Mouse (Mus musculus) right cerebral cortex, postnatal 14 days (tissue): ENCODE measurements around the gene Rpap3.

Experiments used
- DNase-seq: peaks from one replicate; pipeline ENCODE4 v3.0.0; 2022

Rpap3 gene

DNA sequence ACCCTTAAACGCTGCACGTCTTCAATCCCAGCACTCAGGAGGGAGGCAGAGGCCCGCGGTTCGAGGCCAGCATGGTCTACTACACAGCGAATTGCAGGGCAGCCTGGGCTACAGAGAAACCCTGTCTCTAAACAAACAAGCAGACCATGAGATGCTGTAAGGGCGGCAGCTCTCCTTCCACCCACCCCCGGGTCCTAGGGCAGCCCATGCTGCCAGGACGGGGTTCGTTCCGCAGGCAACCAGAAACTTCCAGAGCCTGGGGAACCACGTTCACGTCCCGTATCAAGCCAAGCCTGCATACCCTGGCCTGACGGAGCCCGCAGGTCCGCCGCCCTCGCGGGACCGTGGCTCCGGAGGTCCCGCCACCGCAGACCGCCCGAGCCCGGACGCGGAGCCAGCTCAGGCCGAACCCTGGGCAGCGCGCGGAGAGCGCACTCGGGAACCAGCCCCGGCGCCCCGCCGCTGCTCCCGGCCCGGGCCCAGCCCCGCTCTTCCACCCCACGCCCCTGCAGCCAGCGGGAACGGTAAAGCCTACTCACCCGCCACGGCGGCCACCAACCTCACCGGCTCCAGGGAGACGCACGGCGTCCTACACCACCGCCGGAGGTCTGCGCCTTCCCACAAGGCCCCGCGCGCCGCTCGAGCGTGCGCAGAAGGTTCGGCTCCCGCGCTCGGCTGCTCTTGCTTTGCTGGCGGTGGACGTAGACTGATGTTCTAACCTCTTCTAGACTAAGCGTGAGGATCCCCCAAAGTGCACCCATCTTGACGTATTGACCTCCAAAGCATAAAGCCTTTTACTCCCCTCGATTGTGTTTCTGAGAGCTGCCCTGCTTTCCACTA lies at the start of gene Rpap3:
Gene Rpap3 (minus strand): TSS at position 615 of the 840 bp plus-strand sequence.
- peak; percentile 84 for DNase-seq

DNA sequence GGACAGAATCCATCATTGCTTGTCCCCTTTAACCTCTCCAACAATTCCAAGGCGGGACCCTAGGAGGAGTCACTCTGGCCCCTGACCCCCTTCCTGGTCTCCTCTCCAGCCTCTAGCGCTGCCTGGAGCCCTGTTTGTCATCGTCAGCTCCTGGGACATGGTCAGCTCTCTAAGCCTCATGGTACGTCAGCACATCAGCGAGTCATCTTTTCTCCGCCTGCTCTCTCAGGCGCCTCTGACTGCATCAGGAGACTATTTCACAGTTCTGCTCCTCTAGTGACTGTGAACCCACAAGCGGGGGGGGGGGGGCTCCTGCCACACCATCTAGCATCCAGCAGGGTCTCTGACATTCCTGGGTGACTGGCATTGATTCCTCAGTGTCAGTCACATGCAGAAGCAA lies 49.7 kb upstream of the Rpap3 start:
- DNase-seq, result no peak

DNA sequence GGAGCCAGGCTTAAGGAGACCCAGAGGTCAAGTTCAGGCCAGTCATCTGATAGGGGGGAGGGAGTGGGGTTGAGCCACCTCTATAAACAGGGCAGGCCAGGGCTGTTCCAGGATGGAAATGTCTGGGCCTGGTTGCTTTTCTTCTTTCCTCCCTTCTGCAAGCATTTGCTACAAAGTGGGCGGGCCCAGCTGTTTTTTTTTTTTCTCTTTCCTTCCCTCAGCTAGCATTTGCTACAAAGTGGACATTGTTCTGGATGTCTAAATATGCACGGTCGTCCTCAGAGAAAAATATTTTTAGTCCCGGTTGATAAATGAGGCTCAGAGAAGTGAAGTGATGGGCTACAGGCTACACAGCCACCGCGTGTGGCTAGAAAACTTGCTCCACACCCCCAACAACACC lies 48.9 kb upstream of the Rpap3 start:
- DNase-seq, result no peak

DNA sequence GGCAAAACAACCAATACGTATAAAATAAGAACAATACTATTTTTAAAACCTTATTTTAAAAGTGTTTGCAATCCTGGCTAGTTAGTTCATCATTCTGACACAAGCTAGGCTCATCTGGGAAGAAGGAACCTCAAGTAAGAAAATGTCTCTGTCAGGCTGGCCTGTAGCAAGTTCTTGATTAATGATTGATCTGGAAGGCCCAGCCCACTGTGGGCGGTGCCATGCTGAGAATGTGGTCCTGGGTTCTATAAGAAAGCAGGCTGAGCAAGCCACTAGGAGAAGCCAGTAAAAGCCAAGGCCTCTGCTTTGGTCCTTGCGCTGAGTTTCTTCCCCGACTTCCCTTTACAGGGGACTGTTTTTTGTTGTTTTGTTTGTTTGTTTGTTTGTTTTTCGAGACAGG lies 46.9 kb upstream of the Rpap3 start:
- no peak for DNase-seq

DNA sequence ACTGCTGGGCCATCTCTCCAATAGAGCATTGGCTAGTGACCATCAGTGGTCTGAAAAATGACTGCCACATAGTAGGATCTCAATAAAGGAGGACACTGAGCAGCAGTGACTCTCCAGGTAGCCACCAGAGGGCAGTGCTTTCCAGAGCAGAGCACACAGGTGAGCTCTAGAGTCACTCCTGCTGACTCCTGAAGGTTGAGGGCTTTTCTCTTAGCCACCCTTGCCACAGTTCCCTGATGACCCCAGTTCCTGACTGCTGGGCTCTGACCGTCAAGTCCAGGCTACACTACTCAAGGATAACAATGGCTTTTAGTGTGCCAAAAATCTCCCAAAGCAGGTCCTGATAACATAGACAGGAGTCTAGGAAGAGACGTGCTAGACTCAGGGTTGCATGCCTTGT lies 46.1 kb upstream of the Rpap3 start:
- DNase-seq, result no peak

DNA sequence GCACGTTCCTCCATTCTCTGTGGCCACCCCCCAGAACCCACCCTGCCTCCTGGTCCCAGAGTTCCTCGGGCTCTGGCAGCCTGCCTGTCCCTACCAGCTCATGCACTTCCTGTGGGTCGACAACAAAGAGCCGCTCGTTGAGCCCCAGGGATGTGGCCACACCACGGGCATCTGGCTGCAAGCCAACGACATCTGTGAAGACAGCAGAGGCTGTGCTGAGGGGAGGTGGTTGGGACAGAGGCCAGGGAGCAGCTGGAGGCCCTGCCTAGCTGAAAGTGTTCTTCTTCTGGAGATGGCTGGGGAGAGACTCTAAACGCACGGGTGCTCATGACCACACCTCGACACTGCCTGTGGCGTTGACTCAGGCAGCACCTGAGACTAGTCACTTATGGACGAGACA lies 45.1 kb upstream of the Rpap3 start:
- DNase-seq, result peak; percentile 90

DNA sequence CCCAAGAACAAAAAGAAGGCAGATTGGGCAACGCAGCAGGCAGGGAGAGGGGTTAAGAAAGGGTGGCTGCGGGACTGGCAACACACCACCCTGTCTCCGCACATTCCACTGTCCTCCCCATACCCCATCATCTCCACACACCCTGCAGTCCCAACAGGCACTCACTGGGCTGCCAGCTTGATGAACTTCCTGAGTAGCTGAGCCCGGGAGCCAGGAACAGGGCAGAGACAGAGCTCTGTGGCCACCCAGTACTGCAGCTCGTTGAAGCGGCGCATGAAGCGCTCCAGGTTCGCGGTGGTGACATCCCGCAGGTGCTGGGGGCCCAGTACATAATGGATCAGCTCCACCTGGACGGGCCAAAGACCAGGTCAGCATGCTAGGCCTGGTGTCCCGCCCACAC lies 44.2 kb upstream of the Rpap3 start:
- no peak for DNase-seq

DNA sequence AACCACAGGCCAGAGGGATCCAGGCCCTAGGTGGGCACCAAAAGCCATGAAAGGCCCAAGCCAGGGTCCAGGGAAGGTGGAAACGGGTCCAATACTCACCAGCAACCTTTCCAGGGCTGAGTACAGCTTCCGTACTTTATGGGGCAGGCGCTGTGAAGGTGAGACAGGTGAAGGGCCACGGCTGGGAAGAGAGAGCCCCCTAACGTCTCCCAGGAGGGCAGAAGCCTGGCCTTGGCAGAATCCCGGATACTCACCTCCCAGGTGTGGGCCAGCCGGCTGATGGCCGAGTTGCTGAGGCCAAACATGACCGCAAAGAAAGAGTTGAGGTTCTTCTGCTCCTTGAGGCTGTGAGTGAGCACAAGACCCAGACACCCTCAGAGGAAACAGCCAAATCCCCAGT lies 43.8 kb upstream of the Rpap3 start:
- DNase-seq, result no peak

DNA sequence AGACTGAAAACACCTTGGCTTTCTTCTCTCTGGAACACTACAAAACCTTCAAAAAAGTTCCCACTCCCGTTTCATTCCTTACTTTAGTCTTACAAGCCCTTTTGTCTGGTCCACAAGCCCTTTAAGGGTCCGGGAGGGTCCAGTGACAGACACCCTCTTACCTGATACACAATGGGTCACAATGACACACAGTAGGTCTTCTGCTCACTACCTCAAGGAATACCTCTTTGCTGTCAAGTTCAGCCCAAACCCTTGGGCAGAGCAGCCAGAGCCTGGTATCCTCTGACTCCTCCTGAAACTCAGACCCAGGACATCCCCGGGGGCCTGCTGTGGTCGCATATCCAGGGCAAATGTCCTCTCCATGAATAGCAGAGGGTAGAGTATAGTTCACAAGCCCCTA lies 43.3 kb upstream of the Rpap3 start:
- DNase-seq, result no peak

DNA sequence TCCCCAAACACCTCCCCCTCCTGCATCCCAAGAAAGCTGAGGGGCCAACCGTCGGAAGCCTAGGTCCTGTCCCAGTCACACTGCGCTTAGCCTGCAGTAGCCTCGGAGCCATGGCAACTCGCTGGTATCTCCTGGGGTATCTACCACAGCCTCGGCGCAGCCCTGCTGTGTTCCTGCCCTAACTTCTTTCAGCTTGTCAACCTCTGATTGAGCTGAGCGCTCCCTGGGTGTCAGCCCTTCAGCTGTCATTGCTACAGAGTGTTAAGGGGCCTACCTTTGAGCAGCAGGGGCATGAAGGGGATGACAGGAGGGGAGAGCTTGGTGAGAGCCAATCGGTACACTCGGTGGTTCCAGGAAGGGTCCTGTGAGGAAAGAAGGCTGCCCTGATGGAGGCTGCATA lies 42.7 kb upstream of the Rpap3 start:
- no peak for DNase-seq

DNA sequence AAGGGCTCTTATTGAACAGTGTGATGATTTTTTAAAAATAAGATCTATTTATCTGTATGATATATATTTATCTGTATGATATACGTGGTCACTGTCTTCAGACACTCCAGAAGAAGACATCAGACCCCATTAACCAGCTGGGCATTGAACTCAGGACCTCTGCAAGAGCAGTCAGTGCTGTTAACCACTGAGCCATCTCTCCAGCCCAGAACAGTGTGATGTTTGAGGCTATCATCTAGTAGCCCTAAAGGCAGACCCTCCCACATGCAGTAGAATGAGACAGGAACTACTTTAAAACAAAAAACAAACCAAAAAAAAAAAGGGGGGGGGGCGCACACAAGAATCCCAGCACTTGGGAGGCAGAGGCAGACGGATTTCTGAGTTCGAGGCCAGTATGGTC lies 41.9 kb upstream of the Rpap3 start:
- no peak for DNase-seq

DNA sequence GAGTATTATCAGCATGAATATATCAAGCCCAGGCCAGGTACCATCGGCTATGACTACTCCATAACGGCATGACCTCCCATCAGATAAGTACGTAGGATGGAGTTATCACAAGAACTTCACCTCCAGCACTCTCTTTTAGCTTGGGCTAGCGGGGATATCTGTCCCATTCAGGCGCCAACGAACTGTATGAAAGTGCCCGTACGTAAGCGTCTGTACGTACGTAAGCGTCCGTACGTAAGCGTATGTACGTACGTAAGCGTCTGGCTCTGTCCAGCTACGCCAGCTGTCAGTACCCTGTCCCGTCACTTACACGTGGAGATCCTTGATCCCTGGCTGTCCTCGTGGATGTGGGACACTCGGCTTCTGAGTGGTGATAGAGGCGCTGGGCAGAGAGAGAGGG lies 41.1 kb upstream of the Rpap3 start:
- no peak for DNase-seq

DNA sequence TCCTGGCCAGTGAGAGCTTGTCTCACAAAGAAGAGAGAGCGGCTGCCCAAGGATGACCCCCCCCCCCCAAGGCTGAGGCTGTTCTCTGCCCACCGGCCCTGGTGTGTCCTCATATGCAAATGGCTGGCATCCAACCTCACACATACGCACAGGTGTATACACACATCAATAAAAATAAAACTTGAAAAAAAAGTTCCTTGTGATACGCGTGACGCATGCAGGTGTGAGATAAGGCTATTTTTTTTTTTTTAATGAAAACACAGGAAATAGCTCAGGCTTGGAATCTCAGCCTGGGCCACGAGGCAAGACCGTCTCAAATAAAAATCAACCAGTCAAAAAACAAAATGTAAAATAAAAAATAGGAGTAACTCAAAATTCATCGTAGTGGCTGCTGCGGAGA lies 40.7 kb upstream of the Rpap3 start:
- DNase-seq, result no peak

DNA sequence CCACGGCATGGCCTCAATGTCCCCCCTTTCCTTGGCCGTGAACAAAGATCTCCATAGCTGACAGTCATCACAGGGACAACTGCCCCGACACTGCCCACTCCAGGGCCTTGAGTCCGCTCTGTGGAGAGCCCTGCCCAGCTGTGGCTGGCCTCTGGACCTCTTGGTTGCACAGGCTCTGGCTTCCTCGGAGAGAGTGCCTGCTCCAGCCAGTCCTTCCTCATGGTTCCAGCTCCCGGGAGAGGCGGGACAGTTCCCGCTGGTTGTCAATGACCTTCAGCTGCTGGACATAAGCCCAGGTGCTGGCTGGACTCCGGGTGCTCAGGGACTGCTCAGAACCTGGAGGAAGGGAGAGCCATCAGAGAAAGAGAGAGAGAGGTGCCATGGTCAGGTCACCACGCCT lies 39.7 kb upstream of the Rpap3 start:
- no peak for DNase-seq

DNA sequence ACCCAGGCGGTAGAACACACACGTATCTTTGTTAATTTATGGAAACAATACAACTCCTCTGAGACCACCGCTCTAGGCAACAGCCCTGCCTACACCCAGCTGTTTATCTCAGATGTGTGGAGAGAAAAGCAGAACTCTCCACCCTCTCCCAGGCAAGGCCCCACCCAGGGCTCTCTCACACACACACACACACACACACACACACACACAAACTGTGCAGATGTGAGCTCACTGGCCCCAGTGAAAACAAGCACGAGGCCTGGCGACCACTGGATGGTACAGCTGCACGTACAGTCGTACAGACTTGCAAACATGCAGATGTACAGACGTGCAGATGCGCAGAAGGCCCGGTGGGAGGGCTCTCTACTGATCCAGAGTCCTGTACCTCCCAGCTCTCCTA lies 39.3 kb upstream of the Rpap3 start:
- no peak for DNase-seq

DNA sequence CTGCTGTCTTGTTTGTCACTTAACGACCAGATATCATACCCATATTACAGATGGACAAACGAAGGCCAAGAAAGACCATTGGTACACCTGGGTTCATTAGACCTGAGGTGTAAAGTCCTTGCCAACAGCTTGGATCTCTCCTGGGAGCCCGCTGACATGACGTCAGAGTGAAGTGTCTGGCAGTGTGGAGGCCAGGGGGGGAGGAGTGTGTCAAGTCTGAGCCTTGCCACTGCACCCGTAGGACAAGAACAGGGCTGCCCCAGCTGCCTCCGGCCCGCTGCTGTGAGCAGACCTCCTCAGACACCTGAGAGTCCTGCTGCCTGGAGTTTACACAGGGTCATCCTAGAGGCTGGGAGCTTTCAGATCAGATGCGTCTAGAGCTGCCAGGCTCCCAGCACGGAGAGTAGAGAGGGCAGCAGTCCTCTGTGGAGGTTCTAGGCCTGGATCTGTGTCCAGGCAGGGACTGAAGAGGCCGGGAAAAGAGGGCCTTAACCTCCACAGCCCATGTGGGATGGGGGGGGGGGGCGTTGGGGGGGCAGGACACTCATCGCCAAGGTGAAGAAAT lies 38.4 kb upstream of the Rpap3 start:
- no peak for DNase-seq

DNA sequence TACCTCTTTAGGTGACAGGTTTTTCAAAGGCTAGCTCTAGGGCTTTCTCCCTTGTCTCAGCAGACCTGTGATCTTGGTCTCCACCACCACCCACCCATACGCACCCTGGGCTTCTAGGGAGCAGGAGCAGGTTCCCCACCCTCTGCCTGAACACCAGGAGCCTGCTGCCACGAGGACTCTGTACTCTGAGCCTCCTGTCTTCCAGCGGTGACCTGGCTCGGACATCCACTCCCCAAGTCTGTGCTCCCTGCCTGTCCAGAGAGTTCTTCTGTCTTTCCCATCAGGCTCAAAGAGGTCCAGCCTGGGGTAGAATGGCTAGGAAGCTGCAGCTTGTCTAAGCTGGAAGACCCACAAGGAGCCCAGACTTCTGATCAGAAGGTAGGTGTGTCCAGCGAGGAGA lies 37.6 kb upstream of the Rpap3 start:
- DNase-seq, result no peak

DNA sequence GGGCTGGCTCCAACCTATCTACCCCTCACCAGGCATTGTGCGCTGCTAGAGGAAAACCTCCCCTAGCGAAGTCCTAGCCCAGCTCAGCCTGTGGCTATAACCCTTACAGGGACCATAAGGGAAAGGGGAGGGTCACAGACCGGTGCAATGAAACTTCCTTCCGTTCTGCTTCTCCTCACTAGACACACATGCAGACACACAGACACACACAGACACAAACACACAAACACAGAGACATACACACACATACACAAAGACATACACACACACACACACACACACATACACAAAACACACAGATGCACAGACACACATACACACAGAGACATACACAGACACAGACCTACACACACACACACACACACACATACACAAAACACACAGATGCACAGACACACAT lies 37.0 kb upstream of the Rpap3 start:
- no peak for DNase-seq

DNA sequence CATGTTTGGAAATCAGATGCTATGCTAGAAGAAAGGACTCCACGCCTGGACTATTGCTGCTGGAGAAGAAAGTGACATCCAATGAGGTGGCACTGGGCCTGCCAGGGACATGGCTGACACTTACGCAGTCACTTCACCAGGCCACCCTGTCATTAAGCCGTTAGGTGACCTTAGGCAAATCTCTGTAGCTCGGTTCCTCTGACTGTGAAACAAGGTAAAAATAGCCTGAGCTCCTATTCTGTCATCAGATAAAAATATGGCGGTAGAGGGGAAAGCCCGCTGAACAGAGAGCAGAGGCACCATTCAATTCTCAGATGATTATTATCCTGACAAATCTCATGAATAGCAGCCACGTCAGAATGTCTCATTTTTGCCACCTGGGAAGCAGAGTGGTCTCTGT lies 36.4 kb upstream of the Rpap3 start:
- DNase-seq, result no peak

DNA sequence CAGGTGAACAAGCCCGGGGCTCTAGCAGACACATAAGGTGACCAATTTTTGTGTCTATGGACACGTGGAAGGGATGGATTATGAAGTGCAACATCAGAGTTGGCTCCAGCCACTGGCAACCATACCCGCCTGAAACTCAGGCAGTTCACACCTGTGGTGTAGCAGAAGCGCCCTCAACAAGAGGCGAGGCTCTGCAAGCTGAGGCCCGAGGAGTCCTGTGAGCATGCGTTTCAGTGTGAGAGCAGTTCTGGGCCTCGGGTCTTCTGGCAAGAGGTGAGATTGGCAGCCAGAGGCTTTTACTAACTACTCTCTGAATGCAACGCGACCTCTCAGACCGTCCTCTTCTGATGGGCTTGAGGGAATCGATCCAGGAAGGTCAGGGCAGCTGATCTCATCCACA lies 36.0 kb upstream of the Rpap3 start:
- DNase-seq, result no peak

DNA sequence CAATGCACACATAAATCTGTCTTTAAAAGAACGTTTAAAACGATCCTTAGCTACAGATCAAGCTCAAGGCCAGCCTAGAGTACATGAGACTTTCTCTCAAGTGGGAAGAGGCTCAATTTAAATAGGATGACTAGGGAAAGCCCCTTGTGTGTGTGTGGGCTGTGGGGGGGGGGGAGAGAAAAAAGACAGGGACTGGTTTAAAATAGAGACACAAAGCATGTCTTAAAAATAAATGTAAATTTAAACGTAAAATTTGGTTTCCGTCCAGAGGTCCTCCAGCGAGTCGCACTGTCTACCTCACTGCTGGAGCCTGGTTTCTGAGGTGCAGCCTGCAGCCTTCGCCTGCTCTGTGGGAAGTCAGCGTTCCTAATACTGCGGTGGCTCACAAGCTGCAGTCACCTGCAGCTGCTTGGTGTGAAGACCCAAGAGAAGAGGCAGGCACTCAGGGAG lies 34.7 kb upstream of the Rpap3 start:
- no peak for DNase-seq

DNA sequence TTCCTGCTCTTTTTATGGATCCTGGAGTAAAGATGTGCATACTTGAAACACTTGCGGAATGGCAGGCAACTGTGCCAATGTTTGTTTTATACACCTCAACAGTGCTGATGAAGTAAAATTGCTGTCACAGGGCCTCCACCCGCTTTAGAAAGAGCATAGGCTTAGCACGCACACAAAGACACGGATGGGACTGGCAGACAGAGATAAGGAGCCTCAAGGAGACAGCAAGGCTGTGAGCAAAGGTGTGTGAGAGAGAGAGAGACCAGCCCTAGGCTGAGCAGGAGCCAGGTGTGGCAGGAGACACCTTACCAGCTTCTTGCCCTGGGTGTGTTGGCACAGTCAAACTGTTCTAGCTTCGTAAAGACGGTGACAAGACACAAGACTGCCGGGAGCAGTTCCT lies 33.3 kb upstream of the Rpap3 start:
- DNase-seq, result no peak

DNA sequence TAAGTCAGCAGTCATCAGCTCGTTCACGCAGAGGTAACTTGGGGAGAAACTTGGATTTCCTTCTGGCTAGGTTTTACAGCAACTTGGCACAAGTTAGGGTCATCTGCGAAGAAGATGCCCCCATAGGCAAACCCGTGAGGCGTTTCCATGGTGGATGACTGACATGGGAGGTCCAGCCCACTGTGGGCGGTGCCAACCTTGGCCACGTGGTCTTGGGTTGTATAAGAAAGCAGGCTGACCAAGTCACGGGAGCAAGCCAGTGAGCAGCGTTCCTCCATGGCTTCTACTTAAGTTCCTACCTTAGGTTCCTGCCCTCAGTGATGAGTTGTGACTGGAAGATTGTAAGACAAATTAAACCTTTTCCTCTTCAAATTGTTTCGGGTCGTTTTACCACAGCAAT lies 26.4 kb upstream of the Rpap3 start:
- DNase-seq, result no peak

DNA sequence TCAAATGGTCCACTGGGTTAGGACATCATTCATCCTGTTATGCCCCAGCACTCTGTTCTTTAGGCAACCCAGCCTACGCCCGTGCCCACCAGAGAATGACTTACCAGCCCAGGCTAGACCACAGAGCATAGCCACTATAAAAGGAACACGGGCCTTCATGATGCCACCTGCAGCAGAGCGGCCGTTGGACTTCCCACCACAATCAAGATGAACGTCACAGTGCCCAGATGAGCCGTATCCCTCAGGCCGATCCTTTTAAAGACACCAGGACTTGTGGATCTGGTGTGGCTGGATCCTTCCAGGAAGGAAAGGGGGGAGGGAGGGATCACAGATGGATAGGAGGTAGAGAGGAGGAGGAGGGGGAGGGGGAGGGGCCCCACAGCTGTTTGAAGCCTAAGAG lies 25.5 kb upstream of the Rpap3 start, which contains the start of gene Endou:
Gene Endou (minus strand): TSS at position 229 of the 400 bp plus-strand sequence.
- no peak for DNase-seq

DNA sequence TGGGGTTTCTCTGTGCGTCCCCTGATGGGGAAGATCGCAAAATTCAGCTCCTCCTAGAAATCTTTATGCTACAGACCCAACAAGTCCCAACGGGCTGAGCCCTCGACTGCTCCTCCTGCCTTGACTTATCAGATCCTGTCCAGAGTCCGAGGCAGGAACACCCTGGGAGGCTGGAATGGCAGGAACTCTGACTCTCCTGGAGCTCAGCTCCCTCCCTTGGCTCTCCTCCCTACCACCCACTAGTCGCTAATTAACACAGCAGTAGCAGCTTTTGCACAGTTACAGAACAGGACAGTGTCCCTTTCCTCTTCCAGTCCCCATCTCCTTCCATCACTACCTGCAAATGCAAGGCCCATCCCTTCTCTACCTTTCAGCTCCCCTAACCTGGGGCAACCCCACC lies 24.7 kb upstream of the Rpap3 start:
- no peak for DNase-seq
